Mouse (Mus musculus) small intestine, adult 2 months (tissue): ENCODE data around the gene Vmn2r118.

Source experiments
- CTCF ChIP-seq: fragments of 200-500 bp; IDR thresholded peaks from 2 replicates; pipeline ENCODE4 v1.5.1; 2012; ENCODE audit warnings: low read depth, mild to moderate bottlenecking, control low read depth, inconsistent platforms, low read length, moderate library complexity, mixed read lengths; ENCODE audit not compliant: insufficient replicate concordance, insufficient read length; ENCODE audit errors: extremely low read depth
- POLR2A ChIP-seq: fragments of 200-500 bp; IDR thresholded peaks from 2 replicates; pipeline ENCODE4 v1.6.1; 2012; ENCODE audit warnings: low read depth, mild to moderate bottlenecking, control low read depth, inconsistent platforms, low read length, moderate library complexity

- no peak for TF ChIP-seq CTCF
- no peak for TF ChIP-seq POLR2A
Observed at GRCm38 (mm10) chr17:55590838-55591237, 34.2 kb downstream of the Vmn2r118 start.
